Mouse (Mus musculus) urinary bladder, postnatal 25 days (tissue): ENCODE measurements around the gene Slc17a8.

Experiments used
- DNase-seq: peaks from one replicate; pipeline ENCODE4 v3.0.0; 2022; ENCODE audit warnings: low spot score

Gene Slc17a8

GRCm38 (mm10) chr10:89527054-89527453 lies 94.0 kb downstream of the Slc17a8 start:
- no peak for DNase-seq

DNA sequence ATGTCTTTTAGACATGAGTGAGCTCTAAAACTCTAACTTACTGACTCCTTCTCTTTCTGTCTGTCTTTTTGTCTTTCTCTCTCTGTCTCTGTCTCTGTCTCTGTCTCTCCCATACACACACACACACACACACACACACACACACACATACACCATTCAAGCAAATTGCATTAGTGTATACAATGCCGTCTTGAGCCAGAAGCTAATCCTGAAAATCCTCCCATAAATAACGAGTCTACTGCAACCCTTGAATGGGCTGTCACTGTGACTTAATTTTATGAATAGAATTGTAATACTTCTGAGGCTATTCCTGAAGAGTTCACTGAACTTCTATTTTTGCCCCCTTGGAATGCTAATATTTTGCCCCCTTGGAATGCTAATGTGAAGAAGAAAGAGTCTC lies 95.2 kb downstream of the Slc17a8 start:
- DNase-seq: no peak
